Mouse (Mus musculus) limb, embryonic 10.5 days (tissue): Measurements from ENCODE around the gene Gm18596. TPM values are rescaled to one million over a fixed set of nuclear protein-coding genes. Genes with fewer than 3 reads are reported as not detected.

Source experiments
- polyA plus RNA-seq: library from polyadenylated mRNA; unstranded; fragments of >200 nt; fragmentation: Nextera tagmentation; extraction: Ambion mirVana; gene quantifications from 2 replicates; pipeline ENCODE4 v1.2.1, GENCODE M21; 2016

The Gm18596 gene
- polyA plus RNA-seq, 1 experiment from 2014 or later = not detected

Other genes starting within 250 kb of the Gm18596 start
- gene Fam207a, start 226.9 kb downstream of the Gm18596 start, polyA plus RNA-seq = 51.0 and 51.8 TPM in 2 replicates
- gene Itgb2, start 212.4 kb downstream of the Gm18596 start, polyA plus RNA-seq = 0.75 and 0.85 TPM in 2 replicates
- 64.0 and 73.7 TPM in 2 replicates for gene Pttg1ip, start 160.9 kb downstream of the Gm18596 start, polyA plus RNA-seq
- 400 and 420 TPM in 2 replicates for gene Sumo3, start 136.5 kb downstream of the Gm18596 start, polyA plus RNA-seq
- gene Gm49325, start 136.4 kb downstream of the Gm18596 start, polyA plus RNA-seq = 1.6 and 1.7 TPM in 2 replicates
- 98.4 and 104 TPM in 2 replicates for gene Ube2g2, start 120.4 kb downstream of the Gm18596 start, polyA plus RNA-seq
- 0.59 and 0.74 TPM in 2 replicates for gene Tspear, start 56.1 kb downstream of the Gm18596 start, polyA plus RNA-seq
- gene Gm19402, start 51.9 kb downstream of the Gm18596 start, polyA plus RNA-seq = not detected in 2 replicates
- not detected in 2 replicates for gene Gm9508, start 45.4 kb downstream of the Gm18596 start, polyA plus RNA-seq
- not detected in 2 replicates for gene Gm10272, start 36.0 kb downstream of the Gm18596 start, polyA plus RNA-seq
- not detected in 2 replicates for gene Gm10024, start 31.2 kb downstream of the Gm18596 start, polyA plus RNA-seq
- gene Gm10142, start 26.8 kb downstream of the Gm18596 start, polyA plus RNA-seq = not detected in 2 replicates
- gene Krtap12-1, start 22.0 kb downstream of the Gm18596 start, polyA plus RNA-seq = not detected in 2 replicates
- not detected in 2 replicates for gene Gm10100, start 16.2 kb downstream of the Gm18596 start, polyA plus RNA-seq
- not detected in 2 replicates for gene Gm9736, start 8.7 kb upstream of the Gm18596 start, polyA plus RNA-seq
- gene Gm3233, start 17.0 kb upstream of the Gm18596 start, polyA plus RNA-seq = not detected in 2 replicates
- not detected in 2 replicates for gene Gm3238, start 28.7 kb upstream of the Gm18596 start, polyA plus RNA-seq
- not detected in 2 replicates for gene Gm7138, start 34.3 kb upstream of the Gm18596 start, polyA plus RNA-seq
- gene Gm3250, start 39.9 kb upstream of the Gm18596 start, polyA plus RNA-seq = not detected in 2 replicates
- gene Gm7137, start 45.6 kb upstream of the Gm18596 start, polyA plus RNA-seq = not detected in 2 replicates
- gene Gm9639, start 52.4 kb upstream of the Gm18596 start, polyA plus RNA-seq = not detected in 2 replicates
- gene Gm19668, start 56.5 kb upstream of the Gm18596 start, polyA plus RNA-seq = not detected in 2 replicates
- not detected in 2 replicates for gene Gm9507, start 69.2 kb upstream of the Gm18596 start, polyA plus RNA-seq
- gene Gm2696, start 72.0 kb upstream of the Gm18596 start, polyA plus RNA-seq = not detected in 2 replicates
- not detected in 2 replicates for gene Krtap10-4, start 84.5 kb upstream of the Gm18596 start, polyA plus RNA-seq
- not detected in 2 replicates for gene Krtap10-10, start 93.3 kb upstream of the Gm18596 start, polyA plus RNA-seq
- gene Gm36176, start 104.2 kb upstream of the Gm18596 start, polyA plus RNA-seq = not detected in 2 replicates
- gene Gm10318, start 110.2 kb upstream of the Gm18596 start, polyA plus RNA-seq = not detected in 2 replicates
- not detected in 2 replicates for gene Gm3285, start 119.3 kb upstream of the Gm18596 start, polyA plus RNA-seq
- gene Lrrc3, start 159.9 kb upstream of the Gm18596 start, polyA plus RNA-seq = 1.5 and 1.7 TPM in 2 replicates
- gene Trpm2, start 227.9 kb upstream of the Gm18596 start, polyA plus RNA-seq = 0.16 and 0.23 TPM in 2 replicates
- gene 1810043G02Rik, start 235.9 kb upstream of the Gm18596 start, polyA plus RNA-seq = 29.4 and 32.2 TPM in 2 replicates